Mouse (Mus musculus): ENCODE measurements around the gene Ywhae. TPM values are rescaled to one million over a fixed set of nuclear protein-coding genes. Genes with fewer than 3 reads are reported as not detected.
"Not testable (repeated sequence)": the region's sequence is repeated elsewhere in the genome, so short reads cannot be mapped to it uniquely, and the experiment has no call there.

Ywhae gene
- total RNA-seq (2015; ENCODE audit: low replicate concordance) (147 and 149 TPM in 2 replicates), total RNA-seq (2017; ENCODE audit: low replicate concordance) (60.1 and 90.8 TPM in 2 replicates)

DNA sequence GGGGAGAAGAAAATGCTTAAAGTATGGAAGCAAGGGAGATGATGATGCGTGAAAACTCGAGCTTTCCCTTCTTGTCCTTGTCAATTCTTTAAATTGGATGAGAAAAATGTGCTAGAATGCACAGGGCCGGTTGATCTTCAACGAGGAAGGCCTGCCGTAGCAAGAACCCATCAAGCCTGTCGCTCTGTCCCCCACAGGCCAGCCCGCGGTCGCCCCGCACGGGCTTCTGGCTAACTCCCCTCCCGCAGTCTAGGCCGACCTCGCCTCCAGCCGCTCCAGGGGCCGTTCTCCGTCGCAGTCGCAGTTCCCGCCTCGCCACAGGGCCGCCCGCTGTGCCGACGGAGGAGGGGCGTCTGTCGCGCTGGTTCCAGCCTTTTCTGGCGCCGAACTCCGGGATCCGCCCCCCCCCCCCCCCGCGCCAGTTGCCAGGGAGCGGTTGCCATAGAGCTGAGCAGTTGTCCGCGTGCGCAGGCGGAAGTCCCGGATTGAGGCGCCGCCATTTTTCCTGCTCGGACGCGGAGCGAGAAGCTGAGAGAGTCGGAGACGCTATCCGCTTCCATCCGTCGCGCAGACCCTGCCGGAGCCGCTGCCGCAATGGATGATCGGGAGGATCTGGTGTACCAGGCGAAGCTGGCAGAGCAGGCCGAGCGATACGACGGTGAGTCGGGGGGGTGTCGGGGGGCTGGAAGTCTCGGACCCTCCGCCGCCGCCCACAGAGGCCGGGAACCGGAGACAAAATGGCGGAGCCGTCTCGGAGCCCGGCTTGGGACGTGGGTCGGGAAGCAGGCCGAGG, at the start of gene Ywhae:
Gene Ywhae (plus strand): TSS at position 436 of the 793 bp plus-strand sequence.
- ATAC-seq (replicated peaks; ENCODE audit: low FRiP score, poor library complexity, severe bottlenecking): peak; percentile 90

GRCm38 (mm10) chr11:75684462-75684861, 48.2 kb upstream of the Ywhae start:
- ATAC-seq (replicated peaks; ENCODE audit: low FRiP score, poor library complexity, severe bottlenecking): no peak

GRCm38 (mm10) chr11:75684956-75685355, 47.7 kb upstream of the Ywhae start:
- no peak for ATAC-seq (replicated peaks; ENCODE audit: low FRiP score, poor library complexity, severe bottlenecking)

GRCm38 (mm10) chr11:75687343-75687993, 45.2 kb upstream of the Ywhae start:
- ATAC-seq (replicated peaks; ENCODE audit: low FRiP score, poor library complexity, severe bottlenecking): no peak

GRCm38 (mm10) chr11:75688132-75688531, 44.5 kb upstream of the Ywhae start:
- ATAC-seq (replicated peaks; ENCODE audit: low FRiP score, poor library complexity, severe bottlenecking): no peak

GRCm38 (mm10) chr11:75689977-75690376, 42.7 kb upstream of the Ywhae start:
- no peak for ATAC-seq (replicated peaks; ENCODE audit: low FRiP score, poor library complexity, severe bottlenecking)

GRCm38 (mm10) chr11:75691047-75691446, 41.6 kb upstream of the Ywhae start:
- ATAC-seq (replicated peaks; ENCODE audit: low FRiP score, poor library complexity, severe bottlenecking): no peak

GRCm38 (mm10) chr11:75693570-75693969, 39.1 kb upstream of the Ywhae start:
- no peak for ATAC-seq (replicated peaks; ENCODE audit: low FRiP score, poor library complexity, severe bottlenecking)

- ATAC-seq (replicated peaks; ENCODE audit: low FRiP score, poor library complexity, severe bottlenecking): not testable (repeated sequence)
Observed at GRCm38 (mm10) chr11:75697464-75697863, 35.2 kb upstream of the Ywhae start.

- ATAC-seq (replicated peaks; ENCODE audit: low FRiP score, poor library complexity, severe bottlenecking): no peak
Observed at GRCm38 (mm10) chr11:75700557-75700956, 32.1 kb upstream of the Ywhae start.

- ATAC-seq (replicated peaks; ENCODE audit: low FRiP score, poor library complexity, severe bottlenecking): no peak
Observed at GRCm38 (mm10) chr11:75702761-75703160, 29.9 kb upstream of the Ywhae start.

DNA sequence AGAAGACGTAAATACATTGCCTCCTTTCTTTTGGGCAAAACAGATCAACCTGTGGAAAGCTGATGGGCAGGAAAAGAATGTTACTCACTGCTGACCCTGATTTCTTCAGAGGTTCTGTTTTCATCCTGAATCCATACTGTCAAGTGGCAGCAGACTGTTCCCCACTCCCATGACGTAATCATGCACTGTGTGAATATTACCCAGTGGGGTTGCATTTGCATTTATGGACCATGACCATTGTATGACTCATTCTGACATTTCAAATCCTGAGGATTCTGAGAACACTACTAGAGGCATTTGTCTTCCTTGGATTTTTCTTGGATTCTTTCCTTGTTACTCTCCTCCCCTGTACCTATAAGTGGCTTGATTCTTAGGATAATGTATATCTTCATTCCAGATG, 28.9 kb upstream of the Ywhae start:
- ATAC-seq (replicated peaks; ENCODE audit: low FRiP score, poor library complexity, severe bottlenecking): no peak

GRCm38 (mm10) chr11:75713949-75714348, 18.7 kb upstream of the Ywhae start:
- ATAC-seq (replicated peaks; ENCODE audit: low FRiP score, poor library complexity, severe bottlenecking): peak; percentile 75

DNA sequence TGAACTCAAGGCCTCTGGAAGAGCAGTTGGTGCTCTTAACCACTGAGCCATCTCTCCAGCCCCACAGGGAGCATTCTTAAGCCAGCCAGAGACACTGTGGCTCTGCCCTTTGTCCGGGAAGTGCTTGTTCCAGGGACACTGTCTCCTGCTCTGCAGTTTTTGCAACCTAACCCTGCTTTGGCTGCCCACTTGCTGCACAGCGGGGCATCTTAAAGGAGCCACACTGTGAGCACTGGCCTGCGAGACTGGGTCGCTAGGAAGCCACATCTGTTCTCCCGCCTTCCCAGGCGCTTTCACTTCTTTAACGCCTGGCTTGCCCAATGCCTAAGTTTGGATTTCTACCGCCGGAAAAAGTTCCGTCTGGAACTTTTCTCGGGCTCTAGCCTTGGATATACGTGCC, 17.1 kb upstream of the Ywhae start:
- no peak for ATAC-seq (replicated peaks; ENCODE audit: low FRiP score, poor library complexity, severe bottlenecking)

GRCm38 (mm10) chr11:75716661-75717325, 15.9 kb upstream of the Ywhae start:
- ATAC-seq (replicated peaks; ENCODE audit: low FRiP score, poor library complexity, severe bottlenecking): no peak

- ATAC-seq (replicated peaks; ENCODE audit: low FRiP score, poor library complexity, severe bottlenecking): no peak
Observed at GRCm38 (mm10) chr11:75722339-75722738, 10.3 kb upstream of the Ywhae start.

GRCm38 (mm10) chr11:75727168-75727567, 5.5 kb upstream of the Ywhae start:
- ATAC-seq (replicated peaks; ENCODE audit: low FRiP score, poor library complexity, severe bottlenecking): no peak

- not testable (repeated sequence) for ATAC-seq (replicated peaks; ENCODE audit: low FRiP score, poor library complexity, severe bottlenecking)
Observed at GRCm38 (mm10) chr11:75727659-75728058, 5.0 kb upstream of the Ywhae start.

DNA sequence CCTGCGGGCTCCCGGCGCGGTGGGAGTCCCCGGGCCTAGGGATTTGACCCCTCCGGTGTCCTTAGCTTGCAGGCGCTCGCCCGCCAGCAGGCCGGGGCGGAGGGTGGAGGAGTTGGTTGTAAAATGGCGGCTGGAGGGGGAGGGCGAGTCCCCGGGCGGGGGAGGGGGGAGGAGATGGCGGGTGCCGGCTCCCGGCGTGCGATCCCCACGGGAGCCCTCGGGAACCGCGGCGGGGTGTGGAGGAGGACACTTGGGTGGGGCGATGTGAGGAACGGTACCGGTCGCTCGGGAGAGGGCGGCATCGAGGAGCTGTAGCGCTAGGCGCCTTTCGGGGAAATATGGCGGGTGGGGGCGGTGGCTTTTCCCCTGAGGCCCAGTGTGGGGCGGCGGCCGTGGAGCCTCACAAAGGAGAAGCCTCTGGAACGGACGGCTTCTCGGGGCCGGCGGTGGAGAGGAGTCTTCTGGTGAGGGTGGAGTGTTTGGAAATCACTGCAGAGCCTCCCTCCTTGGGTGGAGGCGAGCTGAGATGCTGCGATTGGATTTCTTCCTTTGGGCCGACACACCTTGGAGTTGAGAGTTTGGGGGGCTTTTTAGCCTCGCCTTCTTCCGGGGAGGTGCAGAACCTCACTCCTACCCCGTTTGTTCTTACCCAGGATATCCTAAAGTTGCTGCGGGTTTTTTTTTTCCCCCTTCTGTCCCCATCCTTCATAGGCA, 715 bp downstream of the Ywhae start:
- ATAC-seq (replicated peaks; ENCODE audit: low FRiP score, poor library complexity, severe bottlenecking): peak; percentile 75
